Mouse (Mus musculus) ovary, postnatal 14 days (tissue): ENCODE data around the gene Bub1.

Source experiments
- DNase-seq: peaks from one replicate; pipeline ENCODE4 v3.0.0; 2022; ENCODE audit warnings: low spot score

Bub1 gene

GRCm38 (mm10) chr2:127831401-127832102 is at the start of gene Bub1:
Gene Bub1, minus strand, starts transcription at chr2:127831865.
- DNase-seq: peak; percentile 91

DNA sequence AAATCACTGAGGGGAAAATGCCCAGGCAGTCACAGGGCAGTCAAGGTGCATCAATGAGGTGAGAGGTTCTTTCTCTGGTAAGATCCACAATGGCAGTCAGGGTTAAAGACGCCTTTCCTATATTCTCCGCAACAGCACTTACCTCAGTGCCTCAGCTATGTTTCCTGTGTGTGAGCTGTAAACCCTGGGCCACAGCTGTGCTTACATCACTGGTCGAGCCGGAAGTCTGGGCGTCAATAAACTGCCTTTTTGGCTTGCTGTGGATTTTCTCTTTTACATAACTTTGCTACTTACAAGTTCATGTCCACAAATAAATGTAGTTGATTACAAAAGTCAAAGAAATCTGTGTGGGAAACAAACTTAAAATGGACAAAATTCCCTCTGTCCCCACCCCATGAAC is 49.4 kb upstream of the Bub1 start:
- no peak for DNase-seq

DNA sequence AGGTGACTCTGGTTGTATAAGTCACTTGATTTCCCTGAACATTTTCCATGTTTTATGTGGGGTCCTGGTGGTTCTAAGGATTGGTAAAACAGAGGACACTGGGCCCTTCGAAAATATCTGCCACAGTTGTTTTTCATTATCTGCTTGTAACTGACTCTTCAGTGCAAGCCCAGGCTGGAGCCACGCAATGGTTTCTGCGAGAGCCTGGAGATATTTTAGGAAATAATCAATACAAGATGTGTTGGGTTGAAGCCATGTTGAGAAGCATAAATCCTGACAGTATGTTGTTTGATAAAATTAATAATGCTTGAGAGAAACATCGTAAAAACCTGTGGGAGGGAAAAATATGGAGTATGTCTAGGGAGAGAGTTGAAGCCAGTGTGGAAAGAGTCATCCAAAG is 32.7 kb upstream of the Bub1 start:
- DNase-seq: no peak

DNA sequence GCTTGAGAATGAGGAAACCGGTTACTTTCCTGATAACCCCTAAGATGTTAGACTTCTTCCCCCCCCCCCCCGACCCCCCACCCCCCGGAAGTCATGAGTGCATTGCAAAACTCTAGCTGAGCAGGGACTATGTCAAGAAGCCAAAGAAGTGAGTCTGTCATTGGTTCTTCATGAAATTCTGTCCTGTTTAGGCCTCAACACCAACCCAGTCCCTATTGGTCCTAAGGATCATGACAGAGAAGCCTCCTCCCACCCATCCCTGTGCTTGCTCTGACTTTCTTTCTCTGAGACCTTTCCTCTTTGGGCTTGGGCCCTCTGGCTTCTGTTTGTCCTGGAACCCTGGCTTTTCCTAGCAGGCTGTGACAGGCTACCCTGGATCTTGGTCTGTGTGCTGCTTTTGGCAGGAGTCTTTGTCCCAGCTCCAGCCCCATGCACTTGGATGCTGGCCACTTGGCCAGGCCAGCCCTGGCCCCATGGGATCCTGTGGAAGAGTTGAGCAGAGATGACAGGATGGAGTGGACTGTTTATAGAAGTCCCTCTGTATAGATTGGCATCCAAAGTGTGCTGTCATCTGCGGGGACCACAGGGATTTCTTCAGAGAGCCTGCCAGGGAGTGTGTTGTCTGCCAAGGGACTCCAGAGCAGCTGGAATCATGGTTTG is 22.8 kb upstream of the Bub1 start:
- DNase-seq: peak; percentile 63

- DNase-seq: no peak
Observed at GRCm38 (mm10) chr2:127850371-127850770, 18.7 kb upstream of the Bub1 start.

GRCm38 (mm10) chr2:127846571-127846970 is 14.9 kb upstream of the Bub1 start:
- DNase-seq: no peak

DNA sequence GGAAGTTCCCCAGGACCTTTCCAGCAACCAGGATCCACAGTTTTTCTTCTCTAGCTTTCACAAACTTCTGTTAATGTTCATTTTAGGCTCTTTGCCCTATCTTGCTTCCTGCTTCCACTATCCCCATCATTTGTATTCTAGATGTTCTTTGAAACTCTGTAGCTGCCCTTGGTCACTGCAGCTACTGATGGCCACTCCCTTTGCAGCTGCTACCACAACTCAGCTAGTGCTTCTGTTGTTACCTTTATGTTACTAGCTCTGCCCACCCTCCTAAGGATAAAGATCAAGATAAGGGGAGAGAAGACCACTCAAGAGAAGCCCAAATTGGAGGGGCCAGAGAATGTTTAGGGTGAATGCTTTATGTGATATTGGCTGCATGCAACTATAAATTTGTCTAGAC is 14.3 kb upstream of the Bub1 start:
- no peak for DNase-seq

- no peak for DNase-seq
Observed at GRCm38 (mm10) chr2:127845346-127845982, 13.8 kb upstream of the Bub1 start.

DNA sequence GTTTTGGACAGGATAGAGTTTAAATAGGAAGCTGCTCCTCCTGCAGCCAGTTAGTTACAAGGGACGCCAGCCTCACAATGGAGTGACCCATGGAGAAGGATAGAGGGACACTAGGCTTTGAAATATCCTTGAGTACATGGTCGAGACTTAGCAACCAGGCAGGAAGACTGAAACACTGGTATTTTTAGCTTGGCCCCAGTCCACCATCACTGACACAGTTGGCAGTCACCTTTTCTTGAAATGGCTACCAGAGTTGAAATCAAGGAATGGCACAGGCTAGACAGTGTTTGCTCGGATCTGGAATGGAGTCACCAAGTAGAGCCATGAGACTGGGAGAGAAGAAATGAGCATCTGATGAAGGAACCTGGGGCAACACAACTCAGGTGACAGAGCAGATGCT is 10.8 kb upstream of the Bub1 start:
- no peak for DNase-seq

DNA sequence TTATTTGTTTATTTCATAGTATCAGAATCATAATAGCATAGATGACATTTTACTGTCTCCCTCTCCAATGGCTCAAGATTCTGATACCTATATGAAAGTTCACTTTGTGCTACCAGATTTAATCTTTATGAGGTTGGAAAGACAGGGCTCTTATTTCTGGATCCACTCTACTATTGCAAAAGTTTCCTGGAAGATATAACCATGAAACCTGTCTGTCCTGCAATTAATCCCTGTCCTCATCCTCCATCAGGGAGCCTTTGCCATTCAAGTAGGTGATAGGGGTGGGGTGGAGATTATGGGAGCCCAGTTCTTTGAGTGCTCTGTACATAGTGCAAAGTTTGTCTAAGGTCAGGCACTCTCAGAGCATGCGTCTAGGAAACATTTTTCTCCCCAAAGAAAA is 9.7 kb upstream of the Bub1 start:
- no peak for DNase-seq

DNA sequence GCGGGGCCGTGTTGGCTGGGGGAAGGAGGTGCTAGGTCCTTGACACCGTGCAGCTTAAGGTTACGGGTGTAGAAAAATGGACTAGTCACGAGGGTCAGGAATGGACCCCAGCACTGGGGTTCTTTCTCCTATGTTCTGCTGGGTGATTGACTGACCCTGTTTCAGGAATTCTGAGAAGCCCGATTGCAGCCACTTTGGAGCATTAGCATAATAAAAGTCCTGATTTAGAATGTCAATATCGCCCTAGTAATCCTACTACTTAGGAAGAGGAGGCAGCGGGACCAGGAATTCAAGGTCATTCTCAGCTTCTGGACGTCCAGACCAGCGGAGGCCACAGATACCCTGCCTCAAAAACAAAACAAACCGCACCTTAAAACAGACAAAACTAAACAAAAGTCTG is 7.8 kb upstream of the Bub1 start:
- DNase-seq: no peak

DNA sequence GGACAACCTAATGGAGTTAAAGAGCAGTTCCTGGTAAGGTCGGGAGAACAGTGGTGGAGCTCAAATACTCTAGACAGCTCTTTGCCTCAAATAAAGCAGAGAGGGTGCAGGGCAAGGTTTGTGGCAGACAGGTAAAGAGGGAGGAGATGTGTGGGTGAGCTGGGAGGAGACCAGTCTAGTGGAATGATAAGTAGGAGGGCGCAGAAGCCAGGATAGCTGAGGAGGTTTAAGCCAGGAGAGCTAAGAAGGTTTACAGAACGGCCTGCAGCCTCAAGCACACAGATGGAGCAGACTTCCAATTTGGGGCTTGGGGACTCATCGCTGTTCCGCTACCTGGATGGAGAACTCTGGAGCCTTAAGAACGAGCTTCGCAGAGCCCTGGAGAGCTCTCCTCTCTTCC is 6.9 kb upstream of the Bub1 start, which contains the start of gene Acoxl:
Acoxl (plus strand) TSS at position 301 of the 400 bp plus-strand sequence.
- no peak for DNase-seq

- DNase-seq: no peak
Observed at GRCm38 (mm10) chr2:127832833-127833190, 1.1 kb upstream of the Bub1 start.

DNA sequence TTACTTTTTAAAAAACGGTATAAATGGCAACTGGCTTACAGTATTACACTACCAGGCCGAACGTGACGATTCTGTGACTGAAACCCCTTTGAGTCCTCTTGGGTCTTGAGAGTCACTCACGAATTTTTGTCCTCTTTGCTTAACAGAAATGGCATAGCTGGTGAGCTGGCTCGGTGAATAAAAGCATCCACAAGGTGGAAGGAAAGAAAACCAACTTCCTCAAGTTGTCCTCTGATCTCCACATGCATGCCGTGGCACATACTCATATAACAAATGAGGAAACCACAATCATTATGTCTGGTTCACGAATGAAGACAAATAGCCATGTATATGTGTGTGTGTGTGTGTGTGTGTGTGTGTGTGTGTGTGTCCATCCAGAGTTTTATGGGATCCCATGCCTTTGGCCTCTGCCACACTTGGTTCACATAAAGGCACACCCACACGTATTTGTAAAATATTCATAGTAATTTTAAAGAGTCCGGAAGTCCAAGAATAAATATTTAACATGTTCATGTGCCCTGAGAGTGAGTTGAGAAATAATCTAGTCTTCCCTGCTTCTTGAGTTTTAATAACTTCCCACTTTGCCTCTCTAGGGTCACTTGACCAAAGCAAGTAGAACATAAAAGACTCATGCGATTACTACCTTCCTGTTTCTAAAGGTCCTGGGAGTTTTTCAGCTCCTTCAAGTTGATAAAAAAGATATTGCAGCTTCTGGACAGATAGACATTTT is 603 bp upstream of the Bub1 start:
- no peak for DNase-seq

GRCm38 (mm10) chr2:127791919-127792603 is 39.6 kb downstream of the Bub1 start, which contains the start of gene Mtln:
Gene Mtln, minus strand, starts transcription at chr2:127792488.
- DNase-seq: peak; percentile 71

DNA sequence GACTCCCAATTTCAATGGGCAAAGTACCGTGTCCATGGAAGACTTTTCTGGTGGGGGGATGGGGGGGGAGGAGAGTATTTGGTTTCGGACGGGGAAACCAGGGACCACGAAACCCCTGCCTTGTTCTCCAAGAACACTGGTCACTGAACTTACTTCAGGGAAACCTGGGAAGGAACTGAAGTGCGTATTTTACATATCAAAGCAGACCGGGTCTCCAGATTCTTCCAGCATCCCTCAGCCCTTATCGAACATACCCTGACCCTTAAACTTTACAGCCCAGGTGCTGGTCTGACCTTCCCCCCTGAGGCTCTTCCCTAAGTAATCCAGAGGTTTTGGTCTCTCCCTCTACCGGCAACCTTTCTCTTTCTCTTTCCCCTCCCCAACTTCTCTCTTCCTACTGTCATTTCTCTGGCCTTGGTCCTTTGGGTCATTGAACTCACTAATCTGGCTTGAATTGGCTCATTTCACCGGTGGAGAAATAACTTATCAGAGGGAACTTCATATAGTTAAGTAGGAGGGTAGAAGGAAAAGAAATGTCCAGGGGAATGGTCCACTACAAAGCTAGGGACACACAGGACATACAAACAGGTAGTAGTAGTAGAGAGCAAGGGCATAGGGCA is 41.9 kb downstream of the Bub1 start:
- DNase-seq: no peak

DNA sequence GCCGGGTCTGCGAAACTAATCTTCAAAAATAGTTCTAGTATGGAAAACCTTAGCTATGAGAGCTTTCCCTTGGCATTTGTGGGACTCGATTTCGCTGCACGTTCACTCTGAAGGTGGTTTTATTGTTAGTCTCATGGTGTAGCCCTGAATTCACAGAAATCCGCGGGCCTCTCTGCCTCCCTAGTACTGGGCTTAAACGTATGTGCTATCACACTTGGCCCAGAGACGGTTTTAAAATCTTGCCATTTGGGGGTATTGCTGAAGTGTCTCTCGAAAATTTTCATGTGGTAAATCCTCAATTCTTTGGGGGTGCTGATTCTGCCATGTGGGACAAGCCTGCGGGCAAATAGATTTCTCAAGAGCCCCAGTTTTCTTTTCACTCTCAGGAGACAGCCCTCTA is 42.5 kb downstream of the Bub1 start:
- no peak for DNase-seq

- peak; percentile 80 for DNase-seq
Observed at GRCm38 (mm10) chr2:127788440-127789116, 43.1 kb downstream of the Bub1 start, which contains the start of gene Nphp1. Gene Nphp1, minus strand, starts transcription at chr2:127788897.

GRCm38 (mm10) chr2:127787226-127787625 is 44.4 kb downstream of the Bub1 start:
- DNase-seq: no peak

- DNase-seq: no peak
Observed at GRCm38 (mm10) chr2:127778451-127778850, 53.2 kb downstream of the Bub1 start.

DNA sequence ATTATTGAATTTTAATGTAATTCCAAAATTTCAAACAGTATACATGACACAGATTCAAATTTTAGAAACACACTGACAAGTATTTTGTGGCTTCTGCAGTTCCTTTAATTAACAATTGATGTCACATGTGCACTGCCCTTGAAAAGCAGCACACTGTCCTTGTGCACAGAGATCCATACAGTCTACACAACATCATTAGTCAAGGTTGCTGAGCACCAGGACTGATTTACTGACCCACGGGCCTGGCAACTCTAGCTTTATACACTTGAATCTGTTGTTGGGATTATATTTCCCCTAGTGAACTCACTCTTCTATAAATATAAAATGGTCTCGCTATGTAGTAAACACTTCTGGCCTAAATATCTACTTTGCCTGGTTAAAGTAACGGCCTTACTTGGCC is 56.7 kb downstream of the Bub1 start:
- DNase-seq: no peak
